Mouse (Mus musculus) intestine, embryonic 14.5 days (tissue): ENCODE data around the gene Nacc1. TPM values are rescaled to one million over a fixed set of nuclear protein-coding genes. Genes with fewer than 3 reads are reported as not detected.

ENCODE experiments used
- ATAC-seq: fragments of 200-750 bp; cut with Nextera tagmentation; replicated peaks from 2 replicates; pipeline ENCODE4 v1.8.0; 2017; ENCODE audit warnings: low read depth, moderate number of reproducible peaks, moderate TSS enrichment, moderate library complexity; ENCODE audit not compliant: low FRiP score, low TSS enrichment
- DNase-seq: peaks from one replicate; pipeline ENCODE4 v3.0.0-alpha.2; 2018; ENCODE audit warnings: low spot score
- H3K27ac ChIP-seq: fragments of 300-500 bp; sonication (generic); 2 replicates; pipeline ENCODE4 v1.5.1; 2014; ENCODE audit warnings: low read depth, mild to moderate bottlenecking, control low read depth
- H3K27me3 ChIP-seq: fragments of 300-500 bp; sonication (generic); replicated peaks from 2 replicates; pipeline ENCODE4 v1.6.1; 2014; ENCODE audit warnings: low read length, control low read depth; ENCODE audit not compliant: control insufficient read depth, insufficient read depth
- H3K36me3 ChIP-seq: fragments of 300-500 bp; sonication (generic); 2 replicates; pipeline ENCODE4 v1.6.1; 2014; ENCODE audit warnings: low read length, control low read depth; ENCODE audit not compliant: control insufficient read depth, insufficient read depth
- H3K4me1 ChIP-seq: fragments of 300-500 bp; sonication (generic); replicated peaks from 2 replicates; pipeline ENCODE4 v1.6.1; 2014; ENCODE audit warnings: low read length, control low read depth, mixed read lengths; ENCODE audit not compliant: control insufficient read depth, insufficient read depth
- H3K4me2 ChIP-seq: fragments of 300-500 bp; sonication (generic); 2 replicates; pipeline ENCODE4 v1.6.1; 2014; ENCODE audit warnings: low read length
- H3K4me3 ChIP-seq: fragments of 300-500 bp; sonication (generic); 2 replicates; pipeline ENCODE4 v1.5.1; 2014; ENCODE audit warnings: low read depth, low read length, control low read depth, mixed read lengths
- H3K9ac ChIP-seq: fragments of 300-500 bp; sonication (generic); 2 replicates; pipeline ENCODE4 v1.6.1; 2014; ENCODE audit warnings: mild to moderate bottlenecking, low read length
- H3K9me3 ChIP-seq: fragments of 300-500 bp; sonication (generic); 2 replicates; pipeline ENCODE4 v1.6.1; 2016; ENCODE audit warnings: low read length, control low read depth; ENCODE audit not compliant: control insufficient read depth
- WGBS: fragments of 180-500 bp; shearing (Covaris S2); extraction: QIAGEN DNeasy Blood & Tissue Kit; methylation state at CpG from one replicate; pipeline ENCODE4 v1.1.7; 2014; 5-methylcytosine and 5-hydroxymethylcytosine counted together
- polyA plus RNA-seq: library from polyadenylated mRNA; unstranded; fragments of >200 nt; fragmentation: Nextera tagmentation; extraction: Ambion mirVana; gene quantifications from 2 replicates; pipeline ENCODE4 v1.2.1, GENCODE M21; 2014

The Nacc1 gene
- polyA plus RNA-seq, 1 experiment from 2014 or later = 25.0 TPM

DNA sequence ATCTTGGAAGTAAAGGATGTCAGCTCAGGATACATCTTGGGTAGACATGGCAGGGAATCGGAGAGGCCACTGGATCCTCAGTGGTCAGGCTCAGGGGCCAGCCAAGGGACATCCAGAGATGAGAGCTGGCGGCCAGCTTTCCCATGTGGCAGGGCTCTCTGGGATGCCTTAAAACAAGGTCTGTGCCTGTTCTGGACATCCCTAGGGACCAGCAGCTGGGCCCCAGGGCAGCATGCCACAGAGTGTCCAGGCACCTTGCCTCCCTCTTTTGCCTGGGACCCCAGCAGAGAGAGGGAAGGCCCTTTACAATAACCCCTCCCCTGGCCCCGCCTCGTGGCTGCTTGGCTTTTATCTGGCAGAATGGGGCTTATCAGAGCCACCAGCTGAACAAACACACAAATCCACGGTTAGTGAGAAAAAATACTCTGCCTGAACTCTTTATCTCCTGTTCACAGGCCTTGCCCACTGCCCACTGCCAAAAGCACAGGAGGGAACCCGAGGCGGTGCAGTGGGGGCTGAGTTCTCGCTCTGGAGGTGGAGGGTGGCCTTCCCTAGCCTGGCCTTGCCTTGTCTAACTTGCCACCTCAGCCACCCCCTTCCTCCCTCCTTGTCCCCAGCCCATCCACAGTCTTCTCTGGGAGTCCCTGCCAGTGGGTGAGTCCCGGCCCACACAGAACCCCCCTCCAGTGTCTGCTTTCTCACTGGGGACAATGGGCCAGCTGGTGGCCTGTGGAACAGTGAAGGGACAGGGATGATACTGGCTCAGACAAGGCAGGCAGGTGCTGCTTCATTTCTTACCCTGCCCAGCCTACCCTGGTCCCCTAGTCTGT lies 43.1 kb upstream of the Nacc1 start:
- WGBS = 59% methylated on average over 9 of the region's 9 CpGs
- H3K27ac ChIP-seq = no peak overlapping the region
- H3K9me3 ChIP-seq = no peaks in the 10 kb centered on the region
- no peak overlapping the region for H3K4me3 ChIP-seq
- peaks cover 26% of the 10 kb centered on the region for H3K4me1 ChIP-seq
- no peak for ATAC-seq
- H3K4me2 ChIP-seq = no peak overlapping the region
- DNase-seq = no peak
- H3K9ac ChIP-seq = no peak overlapping the region
- H3K27me3 ChIP-seq = peaks cover 7% of the 10 kb centered on the region; the same call in 1 of the 2 replicates
- H3K36me3 ChIP-seq = no peaks in the 10 kb centered on the region

GRCm38 (mm10) chr8:84729921-84730362 lies 42.3 kb upstream of the Nacc1 start:
- Histone ChIP-seq H3K36me3 (no peaks in the 10 kb centered on the region), H3K27me3 (0 out of 2 replicates have a peak, but pooled peaks cover 6% of the 10 kb centered on the region), H3K9me3 (no peaks in the 10 kb centered on the region), H3K4me3 (no peak overlapping the region), H3K27ac (no peak overlapping the region), H3K4me2 (no peak overlapping the region), H3K4me1 (peaks cover 33% of the 10 kb centered on the region), H3K9ac (no peak overlapping the region)
- 90% methylated on average over 16 of the region's 16 CpGs for WGBS
- ATAC-seq (no peak), DNase-seq (no peak)

GRCm38 (mm10) chr8:84728474-84728873 lies 40.8 kb upstream of the Nacc1 start:
- no peak overlapping the region for H3K27ac ChIP-seq
- H3K27me3 ChIP-seq = 0 out of 2 replicates have a peak, but pooled peaks cover 1% of the 10 kb centered on the region
- 75% methylated on average over 3 of the region's 3 CpGs for WGBS
- no peaks in the 10 kb centered on the region for H3K9me3 ChIP-seq
- DNase-seq = no peak
- no peak overlapping the region for H3K4me3 ChIP-seq
- ATAC-seq = no peak
- no peak overlapping the region for H3K9ac ChIP-seq
- peaks cover 48% of the 10 kb centered on the region for H3K4me1 ChIP-seq
- H3K4me2 ChIP-seq = no peak overlapping the region
- no peaks in the 10 kb centered on the region for H3K36me3 ChIP-seq

DNA sequence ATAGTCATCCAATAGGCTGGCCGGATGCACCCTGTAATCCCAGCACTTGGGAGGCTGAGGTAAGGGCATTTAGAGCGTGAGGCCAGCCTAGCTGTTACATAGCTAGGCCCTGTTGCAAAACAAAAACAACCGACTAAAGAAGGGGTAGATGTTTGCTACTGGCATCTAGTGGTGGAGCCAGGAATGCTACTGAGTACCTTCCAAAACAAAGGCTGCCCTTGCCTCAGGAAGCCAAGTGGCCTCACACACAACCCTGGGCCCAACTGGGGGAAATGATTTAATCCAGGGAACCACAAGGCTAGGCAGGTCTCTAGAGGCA lies 38.2 kb upstream of the Nacc1 start:
- H3K36me3 ChIP-seq = no peaks in the 10 kb centered on the region
- no peak for DNase-seq

DNA sequence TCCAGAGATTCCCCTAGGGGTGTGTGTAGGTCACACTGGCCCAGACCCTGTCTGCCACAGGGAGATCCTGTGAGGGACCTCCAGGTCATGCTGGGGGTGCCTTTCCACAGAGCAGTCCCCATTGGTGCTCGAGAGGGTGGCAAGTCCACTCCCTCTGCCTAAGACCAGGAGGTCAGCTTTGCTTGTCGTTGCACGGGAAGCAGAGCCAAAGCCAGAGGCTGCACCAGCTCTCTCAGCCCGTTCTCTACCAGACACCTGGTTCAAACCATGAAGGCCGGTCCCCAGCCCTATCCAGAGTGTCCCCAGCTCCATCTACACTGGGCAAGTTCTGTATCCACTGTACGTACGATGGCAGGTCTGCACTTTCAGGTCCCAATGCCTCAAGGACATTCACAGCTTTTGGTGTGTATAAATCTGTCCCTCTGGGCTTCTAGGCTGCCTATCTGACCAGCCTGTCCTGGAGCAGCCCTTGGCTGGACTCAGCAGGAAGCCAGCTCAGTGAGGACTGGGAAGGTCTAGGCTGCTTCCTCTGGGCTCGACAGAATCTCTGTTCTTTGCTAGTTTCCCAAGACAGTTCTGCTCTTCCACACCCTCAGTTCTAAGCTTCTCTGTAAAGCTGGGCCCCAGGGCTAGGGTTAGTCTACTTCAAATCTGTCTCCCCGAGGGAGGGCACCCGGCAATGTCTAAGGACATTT lies 37.7 kb upstream of the Nacc1 start:
- Histone ChIP-seq H3K36me3 (no peaks in the 10 kb centered on the region), H3K4me2 (no peak overlapping the region), H3K9me3 (no peaks in the 10 kb centered on the region), H3K27me3 (no peaks in the 10 kb centered on the region), H3K27ac (peak overlapping the region; percentile 35; the same call in 1 of the 2 replicates), H3K9ac (no peak overlapping the region), H3K4me1 (peaks cover 36% of the 10 kb centered on the region), H3K4me3 (no peak overlapping the region)
- DNase-seq (no peak), ATAC-seq (no peak)
- whole genome bisulfite sequencing = 65% methylated on average over 10 of the region's 10 CpGs

More for the DNA sequence above, 38.2 kb upstream of the Nacc1 start:
- no peaks in the 10 kb centered on the region for H3K27me3 ChIP-seq
- no peak overlapping the region for H3K9ac ChIP-seq
- no peaks in the 10 kb centered on the region for H3K9me3 ChIP-seq
- no peak overlapping the region for H3K4me2 ChIP-seq
- 33% methylated on average over 3 of the region's 3 CpGs for WGBS
- H3K4me1 ChIP-seq = peaks cover 38% of the 10 kb centered on the region
- 0 out of 2 replicates have a peak overlapping the region, but pooled peaks have one; percentile 35 for H3K27ac ChIP-seq
- ATAC-seq = no peak
- H3K4me3 ChIP-seq = no peak overlapping the region

DNA sequence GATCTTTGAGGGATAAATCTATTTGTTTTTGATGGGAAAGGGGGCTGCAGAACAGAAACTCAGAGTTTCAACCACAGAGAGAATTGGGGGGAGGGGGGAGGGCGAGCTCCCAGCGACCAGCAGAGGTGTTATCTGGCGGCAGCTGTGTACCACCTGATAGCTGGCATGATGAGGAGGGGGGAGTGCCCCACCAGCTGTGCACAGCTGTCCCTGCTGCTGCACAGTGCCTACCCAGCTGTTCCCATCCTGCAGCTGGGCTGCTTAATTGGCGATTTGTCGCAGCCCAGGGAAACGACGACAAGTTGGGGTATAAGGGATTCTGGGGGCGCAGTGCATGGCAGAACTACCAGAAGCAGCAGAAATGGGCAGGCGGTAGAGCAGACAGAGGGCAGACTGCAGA lies 37.0 kb upstream of the Nacc1 start:
- no peak overlapping the region for H3K27ac ChIP-seq
- DNase-seq (no peak), ATAC-seq (no peak)
- H3K4me2 ChIP-seq = no peak overlapping the region
- H3K27me3 ChIP-seq = no peaks in the 10 kb centered on the region
- H3K4me1 ChIP-seq = peaks cover 36% of the 10 kb centered on the region
- H3K9ac ChIP-seq = no peak overlapping the region
- no peak overlapping the region for H3K4me3 ChIP-seq
- no peaks in the 10 kb centered on the region for H3K36me3 ChIP-seq
- 51% methylated on average over 9 of the region's 9 CpGs for WGBS
- no peaks in the 10 kb centered on the region for H3K9me3 ChIP-seq

- Histone ChIP-seq H3K4me1 (peaks cover 36% of the 10 kb centered on the region), H3K4me2 (peak overlapping the region; percentile 41), H3K4me3 (no peak overlapping the region), H3K36me3 (no peaks in the 10 kb centered on the region), H3K27me3 (0 out of 2 replicates have a peak, but pooled peaks cover 4% of the 10 kb centered on the region), H3K9me3 (no peaks in the 10 kb centered on the region), H3K9ac (0 out of 2 replicates have a peak overlapping the region, but pooled peaks have one; percentile 1), H3K27ac (peak overlapping the region; percentile 93)
- ATAC-seq (no peak), DNase-seq (no peak)
- 28% methylated on average over 7 of the region's 7 CpGs for WGBS
These were observed 35.9 kb upstream of the Nacc1 start for GRCm38 (mm10) chr8:84723571-84723900.

DNA sequence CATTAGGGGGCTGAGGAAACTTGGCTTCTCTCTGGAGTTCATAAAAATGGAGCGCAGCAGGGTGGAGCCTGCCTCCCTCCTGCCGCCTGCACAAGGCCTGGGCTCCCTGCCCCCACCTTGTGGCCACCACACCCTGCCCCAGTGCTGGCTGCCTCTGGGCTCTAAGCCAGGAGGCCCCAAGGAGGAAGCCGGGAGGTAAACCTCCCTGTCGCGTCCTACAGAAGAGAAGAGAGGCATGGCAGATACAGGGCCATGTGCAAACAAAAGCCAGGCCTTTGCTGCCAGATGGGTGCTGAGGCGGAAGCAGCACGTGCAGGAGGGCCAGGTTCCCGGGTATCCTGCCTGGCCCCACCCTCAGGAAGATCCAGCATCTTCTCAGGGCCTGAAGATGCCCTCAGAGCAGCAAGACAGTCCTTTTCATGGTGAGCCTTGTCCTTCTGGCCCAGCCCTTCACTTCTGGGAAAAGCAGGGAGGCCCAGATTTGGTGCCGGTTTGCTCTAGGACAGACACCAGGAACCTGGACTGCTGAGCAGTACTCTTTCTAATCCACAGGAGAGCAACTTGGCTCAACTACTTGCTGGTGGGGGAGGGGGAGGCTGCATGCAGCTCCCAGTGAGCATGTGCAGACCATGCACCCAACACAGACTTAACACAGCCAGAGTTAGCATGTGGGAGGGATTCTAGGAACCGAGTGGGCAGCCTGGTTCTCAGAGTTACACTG lies 35.3 kb upstream of the Nacc1 start, which contains the start of gene G430095P16Rik:
Gene G430095P16Rik, plus strand, starts transcription at position 158 of the 721 bp plus-strand sequence.
- DNase-seq = no peak
- Histone ChIP-seq H3K27ac (peak within 1 kb of the TSS; percentile 93), H3K4me1 (peaks cover 36% of the 10 kb centered on the region), H3K9me3 (no peaks in the 10 kb centered on the region), H3K4me3 (no peak within 1 kb of the TSS), H3K36me3 (no peaks in the 10 kb centered on the region), H3K4me2 (peak within 1 kb of the TSS; percentile 41), H3K9ac (0 out of 2 replicates have a peak within 1 kb of the TSS, but pooled peaks have one; percentile 15), H3K27me3 (peaks cover 6% of the 10 kb centered on the region; the same call in 1 of the 2 replicates)
- peak; percentile 85 for ATAC-seq
- 11% methylated on average over 10 of the region's 10 CpGs for WGBS
